Mouse (Mus musculus) heart, adult 2 months (tissue): ENCODE data around the gene Kcnk12.

ENCODE experiments used
- CTCF ChIP-seq: fragments of 200-600 bp; IDR thresholded peaks from 2 replicates; pipeline ENCODE4 v1.8.1; 2022; ENCODE audit warnings: antibody characterized with exemption, mild to moderate bottlenecking, moderate library complexity
- EP300 ChIP-seq: fragments of 200-500 bp; IDR thresholded peaks from 2 replicates; pipeline ENCODE4 v1.6.1; 2011; ENCODE audit warnings: low read depth, low read length, control low read depth; ENCODE audit not compliant: insufficient read depth

DNA sequence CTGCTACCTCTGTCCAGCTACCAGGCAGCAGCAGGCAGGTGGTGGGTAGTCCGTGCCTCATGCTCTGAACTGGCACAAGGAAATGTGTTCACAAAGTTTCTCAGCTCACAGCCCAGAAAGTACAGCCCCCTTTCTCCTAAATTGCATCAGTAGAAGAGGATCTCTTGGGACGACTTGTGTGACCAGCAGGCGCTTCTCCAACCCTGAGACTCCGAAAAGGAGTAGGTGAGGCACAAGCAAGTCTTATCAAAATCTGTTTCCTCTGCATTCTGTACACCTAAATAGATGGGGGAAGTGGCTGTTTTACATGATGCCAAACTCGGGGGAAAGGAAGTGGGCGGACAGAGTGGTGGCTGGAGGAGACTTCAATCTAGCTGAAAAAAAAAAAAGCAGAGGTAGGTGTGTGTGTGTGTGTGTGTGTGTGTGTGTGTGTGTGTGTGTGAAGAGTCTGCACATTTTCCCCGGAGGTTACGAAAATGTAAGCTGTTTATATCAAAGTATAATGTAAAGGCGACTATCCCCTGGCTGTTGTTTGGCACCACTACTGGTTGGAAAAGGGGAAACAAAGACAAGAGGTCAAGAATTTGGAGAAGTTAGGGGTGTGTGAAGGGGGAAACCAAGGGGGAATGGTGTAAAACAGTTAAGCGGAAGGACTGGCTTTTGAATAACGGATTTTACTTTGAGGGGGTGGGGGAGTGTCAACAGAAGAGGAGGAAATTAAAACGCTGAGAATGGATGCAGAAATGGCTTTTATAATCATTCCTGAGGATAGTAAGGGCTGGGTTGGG is 1.7 kb downstream of the Kcnk12 start:
- TF ChIP-seq CTCF (no peak), EP300 (no peak)
